Mouse (Mus musculus) monocyte, adult 5-6 weeks (primary cell): ENCODE measurements around the gene Asic4. TPM values are rescaled to one million over a fixed set of nuclear protein-coding genes. Genes with fewer than 3 reads are reported as not detected.
A peak's percentile ranks its signal among the peaks of the same experiment; 100 is the strongest.

Experiments used
- ATAC-seq: fragments of 153-309, 156-312 bp; replicated peaks from 2 replicates; pipeline ENCODE4 v1.8.0; 2017; ENCODE audit warnings: mild to moderate bottlenecking; ENCODE audit not compliant: low TSS enrichment, insufficient number of reproducible peaks, severe bottlenecking, poor library complexity, low FRiP score
- total RNA-seq: library from RNA; stranded (forward); fragments of 200-1000, 200-491, 200-594 nt; gene quantifications from 3 replicates; pipeline ENCODE4 v1.2.3, GENCODE M21; 2017

The Asic4 gene
- total RNA-seq, result not detected in 3 replicates

DNA sequence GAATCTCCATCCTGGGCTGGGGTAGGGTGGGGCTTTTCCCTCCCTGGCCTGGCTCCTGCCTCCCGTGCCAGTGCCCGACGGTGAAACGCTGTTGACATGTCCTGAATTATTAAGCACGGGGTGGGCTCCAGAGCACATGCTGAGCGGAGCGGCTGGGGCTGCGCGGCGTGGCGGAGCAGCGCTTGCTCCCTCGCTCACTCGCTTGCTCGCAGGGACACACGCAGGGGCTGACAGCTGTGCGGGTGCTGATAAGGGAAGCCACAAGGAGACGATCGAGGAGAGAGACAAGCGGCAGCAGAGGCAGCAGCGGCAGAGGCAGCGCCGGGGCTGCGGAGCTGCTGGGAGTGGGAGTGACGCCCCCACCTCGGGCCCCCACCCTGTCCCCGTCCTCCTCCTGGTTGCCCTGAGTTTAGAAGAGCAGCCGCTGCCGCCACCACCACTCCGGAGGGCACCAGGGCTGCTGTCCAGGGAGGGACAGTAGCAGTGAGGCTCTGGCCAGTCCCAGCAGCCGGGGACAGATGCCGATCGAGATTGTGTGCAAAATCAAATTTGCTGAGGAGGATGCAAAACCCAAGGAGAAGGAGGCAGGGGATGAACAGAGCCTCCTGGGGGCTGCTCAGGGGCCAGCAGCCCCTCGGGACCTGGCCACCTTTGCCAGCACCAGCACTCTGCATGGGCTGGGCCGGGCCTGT lies at the start of gene Asic4:
TSS of gene Asic4 (plus strand) at position 123 of the 692 bp plus-strand sequence.
- no peak for ATAC-seq

- ATAC-seq, result no peak
Measured at GRCm38 (mm10) chr1:75400493-75401115, 49.6 kb upstream of the Asic4 start.

- ATAC-seq, result no peak
Measured at GRCm38 (mm10) chr1:75405547-75405946, 44.7 kb upstream of the Asic4 start.

- ATAC-seq, result no peak
Measured at GRCm38 (mm10) chr1:75406173-75406572, 44.1 kb upstream of the Asic4 start.

- no peak for ATAC-seq
Measured at GRCm38 (mm10) chr1:75407056-75407455, 43.2 kb upstream of the Asic4 start.

DNA sequence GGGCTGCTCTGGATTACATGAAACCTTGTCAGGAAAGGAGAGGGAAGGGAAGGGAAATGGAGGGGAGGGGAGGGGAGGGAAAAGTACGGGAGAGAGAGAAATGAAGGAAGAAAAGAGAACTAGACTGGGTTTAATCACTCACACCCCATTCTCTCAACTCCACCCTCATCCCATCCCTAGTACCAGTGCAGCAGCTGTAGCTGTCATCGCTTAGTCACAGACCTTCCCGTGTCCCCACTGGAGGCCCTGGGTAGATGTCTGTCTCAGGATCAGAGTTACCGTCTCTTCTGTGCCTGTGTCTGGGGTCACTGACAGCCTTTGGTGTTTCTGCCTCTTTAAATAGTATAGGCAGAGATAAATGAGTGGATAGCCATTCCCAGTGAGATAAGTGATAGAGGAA lies 42.0 kb upstream of the Asic4 start:
- no peak for ATAC-seq

DNA sequence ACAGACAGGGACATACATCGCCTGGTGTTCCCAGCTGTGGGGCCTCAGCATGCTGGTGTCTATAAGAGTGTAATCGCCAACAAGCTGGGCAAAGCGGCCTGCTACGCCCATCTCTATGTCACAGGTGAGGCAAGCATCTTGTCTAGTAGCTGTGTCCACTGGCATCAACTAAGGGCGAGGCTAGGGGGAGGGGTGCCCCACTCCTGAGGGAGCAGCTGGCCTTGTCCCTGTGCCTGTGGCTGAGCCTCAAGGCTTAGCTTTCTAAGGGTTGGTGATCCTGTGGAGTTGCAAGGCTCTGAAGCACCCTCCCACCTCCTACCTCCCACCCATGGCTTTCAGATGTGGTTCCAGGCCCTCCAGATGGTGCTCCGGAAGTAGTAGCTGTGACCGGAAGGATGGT lies 40.3 kb upstream of the Asic4 start:
- no peak for ATAC-seq

GRCm38 (mm10) chr1:75412196-75412595 lies 38.0 kb upstream of the Asic4 start:
- ATAC-seq, result no peak

GRCm38 (mm10) chr1:75413749-75414148 lies 36.5 kb upstream of the Asic4 start:
- no peak for ATAC-seq

GRCm38 (mm10) chr1:75421794-75422193 lies 28.4 kb upstream of the Asic4 start:
- ATAC-seq, result no peak

- no peak for ATAC-seq
Measured at GRCm38 (mm10) chr1:75422216-75422822, 27.9 kb upstream of the Asic4 start.

DNA sequence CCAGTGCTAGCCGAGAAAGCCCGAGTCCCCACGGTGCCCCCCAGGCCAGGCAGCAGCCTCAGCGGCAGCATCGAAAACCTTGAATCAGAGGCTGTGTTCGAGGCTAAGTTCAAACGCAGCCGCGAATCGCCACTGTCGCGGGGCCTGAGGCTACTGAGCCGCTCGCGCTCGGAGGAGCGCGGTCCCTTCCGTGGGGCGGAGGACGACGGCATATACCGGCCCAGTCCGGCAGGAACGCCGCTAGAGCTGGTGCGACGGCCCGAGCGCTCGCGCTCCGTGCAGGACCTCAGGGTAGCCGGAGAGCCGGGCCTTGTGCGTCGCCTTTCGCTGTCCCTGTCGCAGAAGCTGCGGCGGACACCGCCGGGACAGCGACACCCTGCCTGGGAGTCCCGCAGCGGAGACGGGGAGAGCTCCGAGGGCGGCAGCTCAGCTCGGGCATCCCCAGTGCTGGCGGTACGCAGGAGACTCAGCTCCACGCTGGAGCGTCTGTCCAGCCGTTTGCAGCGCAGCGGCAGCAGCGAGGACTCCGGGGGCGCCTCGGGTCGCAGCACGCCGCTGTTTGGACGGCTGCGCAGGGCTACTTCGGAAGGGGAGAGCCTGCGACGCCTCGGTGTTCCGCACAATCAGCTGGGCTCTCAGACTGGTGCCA lies 27.3 kb upstream of the Asic4 start:
- ATAC-seq, result no peak

DNA sequence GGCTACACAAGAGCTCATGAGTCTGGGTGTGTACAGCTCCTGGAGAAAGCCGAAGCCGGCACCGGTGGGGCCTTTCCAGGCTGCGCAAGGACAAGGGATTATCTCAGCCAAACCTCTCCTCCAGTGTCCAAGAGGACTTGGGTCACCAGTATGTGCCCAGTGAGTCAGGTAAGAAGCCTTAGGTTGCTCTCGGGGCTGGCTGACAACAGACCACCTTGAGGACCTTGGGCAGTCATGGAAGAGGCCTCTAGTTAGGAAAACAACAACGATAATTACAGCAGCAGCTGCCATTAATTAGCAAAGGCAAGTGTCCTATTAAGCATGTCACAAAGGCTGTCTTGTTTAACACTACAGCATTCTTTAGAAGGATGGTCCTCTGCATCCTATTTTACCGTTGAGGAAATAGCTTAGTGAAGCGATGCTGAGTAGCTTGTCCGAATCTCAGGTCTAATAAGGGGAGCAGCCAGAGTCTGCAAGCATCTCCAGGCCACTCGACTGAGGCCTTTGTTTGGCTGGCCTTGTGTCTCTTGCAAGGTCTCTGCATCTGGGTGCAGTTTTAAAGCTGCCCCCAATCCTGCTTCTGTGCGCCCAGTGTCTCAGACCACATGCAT lies 26.4 kb upstream of the Asic4 start:
- ATAC-seq, result no peak

GRCm38 (mm10) chr1:75425796-75426471 lies 24.3 kb upstream of the Asic4 start:
- no peak for ATAC-seq

DNA sequence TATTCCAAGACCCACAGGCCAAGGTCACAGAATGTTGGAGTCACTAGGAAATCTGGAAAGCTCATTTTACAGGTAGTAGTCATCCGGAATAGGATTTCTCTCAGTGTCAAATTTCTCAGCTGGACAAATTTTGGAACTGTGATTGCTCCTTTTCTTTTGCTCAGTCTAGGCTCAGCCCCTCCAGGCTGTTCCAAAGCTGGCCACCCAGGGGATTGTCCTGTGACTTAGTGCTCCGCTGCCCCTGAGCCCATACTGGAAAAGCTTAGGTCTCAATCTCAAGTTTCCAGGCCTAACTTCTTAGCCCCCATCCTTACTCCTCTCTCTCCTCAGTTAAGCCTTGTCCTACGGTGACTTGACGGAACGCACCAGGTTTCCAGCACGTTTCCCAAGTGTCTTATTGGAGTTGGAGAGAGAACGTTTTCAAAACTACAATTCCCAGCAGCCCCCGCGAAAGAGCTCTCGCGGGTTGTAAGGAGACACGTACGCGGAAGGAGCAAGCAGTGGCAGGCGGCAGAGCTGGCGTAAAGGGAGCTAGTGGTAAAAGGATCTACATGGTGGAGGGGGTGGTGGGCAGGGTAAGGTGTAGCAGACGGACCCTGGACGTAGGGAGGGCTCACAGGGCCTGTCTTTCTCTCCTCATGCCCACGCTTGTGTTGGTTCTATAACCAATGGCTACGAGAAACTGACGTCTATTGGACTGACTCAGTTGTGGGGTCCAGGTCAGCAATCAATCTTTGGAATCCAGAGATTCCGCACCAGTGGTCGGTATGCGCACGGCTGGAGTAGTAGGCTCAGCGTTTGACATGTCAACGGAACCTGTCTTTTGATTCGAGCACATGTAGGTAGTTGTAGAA lies 14.5 kb upstream of the Asic4 start, which contains the start of gene Gmppa:
TSS of gene Gmppa (plus strand) at position 456 of the 854 bp plus-strand sequence.
- ATAC-seq, result peak; percentile 81

DNA sequence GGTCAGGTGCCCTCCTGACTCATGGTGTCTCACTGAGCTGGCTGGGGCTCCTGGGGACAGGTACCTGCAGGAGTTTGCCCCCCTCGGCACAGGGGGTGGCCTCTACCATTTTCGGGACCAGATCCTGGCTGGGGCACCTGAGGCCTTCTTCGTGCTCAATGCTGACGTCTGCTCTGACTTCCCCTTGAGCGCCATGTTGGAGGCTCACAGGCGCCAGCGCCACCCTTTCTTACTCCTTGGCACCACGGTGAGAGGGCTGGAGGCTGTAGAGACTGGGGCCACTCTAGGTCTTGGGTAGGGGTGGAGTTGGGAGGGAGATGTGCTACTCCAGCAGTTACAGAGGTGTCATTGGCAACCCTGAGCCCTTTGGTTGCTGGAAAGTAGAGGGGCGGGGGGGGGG lies 11.5 kb upstream of the Asic4 start:
- no peak for ATAC-seq

DNA sequence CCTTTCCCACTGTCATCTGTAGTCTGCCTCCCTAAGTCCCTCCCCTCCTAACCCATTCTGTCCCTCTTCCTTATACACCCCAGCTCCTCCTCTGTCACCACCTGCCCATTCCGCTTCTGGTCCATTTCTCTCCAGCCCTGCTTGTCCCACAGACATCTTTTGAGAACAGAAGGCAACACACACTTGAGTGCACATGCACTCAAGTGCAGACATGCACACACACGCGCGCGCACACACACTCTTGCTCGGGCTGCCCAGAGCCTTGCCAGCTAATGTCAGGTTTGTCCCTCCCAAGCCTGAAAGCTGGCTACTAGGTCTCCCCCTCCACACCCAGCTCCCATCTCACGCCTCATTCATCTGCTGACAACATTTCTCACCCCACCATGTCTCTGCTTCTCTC lies 9.6 kb upstream of the Asic4 start:
- ATAC-seq, result no peak

DNA sequence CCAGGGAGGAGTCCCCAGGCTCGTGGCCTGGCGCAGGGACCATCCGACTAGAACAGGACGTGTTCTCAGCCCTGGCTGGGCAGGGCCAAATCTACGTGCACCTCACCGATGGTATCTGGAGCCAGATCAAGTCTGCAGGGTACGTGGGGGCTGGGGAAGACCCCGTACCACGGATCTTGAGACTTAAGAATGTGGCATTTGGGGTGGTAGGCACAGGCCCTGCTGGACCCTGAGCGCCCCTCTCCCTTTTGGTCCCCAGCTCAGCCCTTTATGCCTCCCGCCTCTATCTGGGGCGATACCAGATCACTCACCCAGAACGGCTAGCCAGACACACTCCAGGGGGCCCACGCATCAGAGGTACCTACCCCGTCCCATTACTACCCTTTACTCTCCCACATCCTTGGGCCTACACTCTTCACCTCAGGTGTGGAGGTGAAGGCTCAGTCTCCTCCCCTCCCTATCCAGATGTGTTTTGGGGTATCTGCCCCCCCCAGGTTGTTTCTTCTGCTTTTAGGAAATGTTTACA lies 8.7 kb upstream of the Asic4 start:
- no peak for ATAC-seq
